Mouse (Mus musculus): Measurements from ENCODE around the gene Ptpre.

Ptpre gene

DNA sequence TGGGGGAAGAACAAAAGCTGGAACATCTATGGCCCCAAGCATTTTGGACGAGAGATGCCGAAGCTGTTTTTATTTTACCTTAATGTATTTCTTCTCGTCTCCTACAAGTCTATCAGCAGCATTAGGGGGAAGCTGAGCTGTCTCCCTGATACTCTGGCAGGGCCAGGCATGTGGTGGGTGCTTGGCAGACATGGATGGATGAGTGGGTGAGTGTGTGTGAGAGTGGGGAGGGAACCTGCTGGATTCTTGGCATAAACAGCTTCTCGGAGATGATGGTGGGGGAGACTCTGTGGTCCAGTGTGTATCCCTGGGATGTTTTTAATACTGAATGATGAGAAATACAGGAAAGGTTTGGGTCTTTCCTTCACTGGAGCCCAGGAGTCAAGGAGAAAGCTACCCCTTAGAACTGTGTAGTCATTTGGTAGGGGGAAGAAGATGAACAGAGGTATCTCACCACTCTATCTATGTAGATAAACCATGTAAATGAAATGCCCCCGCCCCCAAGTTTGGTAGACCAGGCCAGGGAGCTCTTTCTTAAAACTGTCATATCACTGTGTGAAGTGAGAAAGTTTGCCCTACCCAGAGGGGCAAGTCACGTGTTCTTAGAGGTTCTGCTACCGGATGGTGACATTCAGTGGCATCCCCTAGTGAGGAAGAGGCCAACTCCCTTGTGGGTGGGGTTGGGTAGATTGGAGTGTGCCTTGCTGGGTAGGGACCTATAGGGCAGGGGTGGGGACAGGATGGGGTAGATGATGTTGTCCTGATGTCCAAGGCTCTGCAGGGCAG is 43.2 kb downstream of the Ptpre start:
- DNase-seq, result no peak

DNA sequence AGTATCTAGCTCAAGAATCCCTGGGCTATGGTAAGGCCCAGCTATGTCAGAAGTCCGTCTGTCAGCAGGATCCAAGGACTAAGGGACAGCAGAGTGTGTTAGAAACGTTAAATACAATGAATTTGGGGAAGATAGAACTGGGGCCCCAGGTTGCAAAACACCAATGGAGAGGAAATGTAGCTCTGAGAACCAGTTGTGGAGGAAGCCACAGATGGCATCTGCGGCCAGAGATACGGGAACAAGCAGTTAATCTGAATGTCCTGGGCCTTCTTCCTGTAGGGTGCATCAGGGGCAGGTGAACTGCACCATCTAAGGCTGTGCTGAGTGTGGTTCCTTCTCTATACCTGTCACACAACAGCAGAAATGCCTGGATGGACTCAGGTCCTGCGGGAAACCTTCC is 43.8 kb downstream of the Ptpre start:
- DNase-seq, result no peak

DNA sequence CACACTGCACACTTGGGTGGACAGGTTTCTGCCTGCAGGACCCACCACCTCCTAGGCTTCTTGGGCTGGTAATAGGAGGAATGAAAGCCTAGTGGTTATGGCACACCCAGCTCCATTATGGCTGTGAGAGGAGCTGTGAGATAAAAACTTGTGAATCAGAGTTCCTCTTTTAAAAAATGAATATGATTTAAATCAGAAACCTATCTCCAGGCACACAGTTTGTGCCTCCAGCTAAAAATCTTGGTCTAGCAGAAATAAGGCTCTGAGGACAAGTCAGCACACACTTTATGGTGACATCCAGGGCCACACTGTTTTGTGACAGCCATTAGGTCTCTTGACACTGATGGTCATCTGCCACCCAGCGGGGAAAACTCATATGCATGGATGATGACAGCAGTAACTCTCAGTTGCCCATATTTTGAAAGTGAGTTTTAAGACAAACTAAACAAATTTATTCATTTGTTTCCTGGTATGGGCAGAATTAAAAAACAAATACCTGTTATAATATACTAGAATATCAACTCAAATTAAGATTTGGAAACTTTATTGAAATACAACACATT is 47.9 kb downstream of the Ptpre start:
- no peak for DNase-seq

DNA sequence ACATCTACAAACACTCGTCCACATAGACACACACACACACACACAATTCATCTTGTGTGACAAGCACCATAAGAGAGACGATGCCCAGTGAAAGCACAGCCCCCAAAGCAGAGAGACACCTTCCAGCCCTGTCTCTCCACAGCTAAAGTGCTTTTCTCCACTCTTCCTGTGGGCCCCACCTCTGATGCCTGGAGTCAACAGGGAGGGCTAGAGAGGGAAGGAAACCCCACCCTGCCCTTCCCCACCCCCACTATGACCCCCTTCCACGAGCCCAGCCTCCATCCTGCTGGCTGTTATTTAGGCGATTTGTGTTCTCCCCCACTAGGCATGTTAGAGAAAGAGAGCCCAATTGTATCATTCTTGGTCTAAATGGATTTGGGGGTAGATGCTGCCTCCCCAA is 49.1 kb downstream of the Ptpre start:
- DNase-seq, result no peak

DNA sequence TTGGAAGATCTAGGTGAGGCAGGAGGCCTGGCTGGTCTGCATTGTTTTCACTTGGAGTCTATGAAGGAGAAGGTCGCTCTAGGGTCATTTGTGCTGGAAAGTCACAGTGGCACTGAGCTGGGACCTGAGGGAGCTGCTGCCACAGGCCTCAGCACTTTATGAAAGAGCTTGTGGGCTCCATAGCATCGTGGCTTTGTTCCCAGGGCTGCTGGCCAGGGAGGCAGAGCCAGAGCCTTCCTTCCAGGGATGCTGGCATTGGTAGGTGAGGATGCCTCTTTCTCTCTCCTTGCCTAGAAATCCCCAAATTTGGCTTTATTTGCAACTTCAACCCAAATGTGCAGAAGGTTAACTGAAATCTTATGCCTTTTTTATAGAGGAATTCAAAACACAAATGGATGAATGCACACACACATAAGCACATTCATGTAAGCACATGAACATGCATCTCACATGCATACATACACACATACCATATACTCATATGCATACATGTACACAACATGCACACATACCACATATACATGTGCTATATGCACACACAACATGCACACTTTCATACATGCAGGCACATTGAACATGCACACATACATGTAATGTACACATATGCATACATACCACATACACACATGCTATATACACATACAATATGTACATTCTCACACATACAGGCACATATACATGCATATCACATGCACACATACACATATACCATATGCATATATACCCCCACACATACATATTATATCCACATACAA is 50.7 kb downstream of the Ptpre start:
- DNase-seq, result no peak

DNA sequence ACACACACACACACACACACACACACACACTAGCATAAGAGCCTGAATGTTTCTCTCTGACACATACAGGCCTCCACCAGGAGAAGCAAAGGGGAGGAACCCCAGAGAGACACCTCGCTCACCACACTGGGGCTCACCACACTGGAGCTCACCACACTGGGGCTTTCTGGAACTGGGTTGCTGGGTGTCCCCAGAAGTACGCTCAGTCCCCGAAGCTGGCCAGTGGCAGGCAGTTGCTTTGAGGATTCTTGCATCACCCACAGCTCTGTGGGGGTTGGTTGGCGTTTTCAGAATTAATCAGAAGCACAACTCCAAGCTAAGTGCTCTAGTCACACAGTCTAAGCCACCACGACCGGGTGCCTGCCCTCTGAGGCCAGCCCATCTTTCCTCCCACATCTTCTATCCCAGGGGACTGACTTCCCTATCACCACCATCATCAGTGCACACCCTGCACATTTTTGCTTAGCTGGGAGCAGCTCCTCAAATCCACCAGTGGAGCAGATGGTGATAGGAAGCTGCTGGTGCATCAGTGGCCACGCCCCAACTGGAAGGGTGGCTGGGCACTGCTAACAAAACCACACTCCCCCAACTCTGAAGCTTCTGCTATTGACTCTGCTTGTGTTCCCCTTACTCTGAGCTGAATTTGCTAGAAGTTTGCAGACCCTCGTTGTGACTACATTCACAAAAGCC is 51.5 kb downstream of the Ptpre start:
- DNase-seq, result no peak

DNA sequence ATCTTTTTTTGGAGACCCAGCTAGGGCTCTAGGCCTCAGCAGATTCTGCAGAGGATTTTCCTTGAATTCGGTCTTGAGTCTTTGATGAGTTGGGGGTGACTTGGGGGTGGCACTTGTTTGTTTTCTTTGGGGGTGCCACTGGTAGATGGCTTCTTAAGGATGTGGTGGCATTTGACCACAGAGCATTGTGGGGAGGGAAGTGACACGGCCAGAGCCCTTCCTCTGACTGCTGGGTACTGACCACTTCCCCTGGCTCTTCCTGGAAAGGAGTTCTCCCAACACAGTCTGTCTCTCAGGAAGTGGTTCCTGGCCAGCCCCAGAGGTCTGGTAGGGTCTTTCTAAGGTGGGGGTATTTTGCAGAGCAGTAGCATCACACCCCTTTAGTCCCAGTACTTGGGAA is 54.2 kb downstream of the Ptpre start:
- DNase-seq, result no peak

DNA sequence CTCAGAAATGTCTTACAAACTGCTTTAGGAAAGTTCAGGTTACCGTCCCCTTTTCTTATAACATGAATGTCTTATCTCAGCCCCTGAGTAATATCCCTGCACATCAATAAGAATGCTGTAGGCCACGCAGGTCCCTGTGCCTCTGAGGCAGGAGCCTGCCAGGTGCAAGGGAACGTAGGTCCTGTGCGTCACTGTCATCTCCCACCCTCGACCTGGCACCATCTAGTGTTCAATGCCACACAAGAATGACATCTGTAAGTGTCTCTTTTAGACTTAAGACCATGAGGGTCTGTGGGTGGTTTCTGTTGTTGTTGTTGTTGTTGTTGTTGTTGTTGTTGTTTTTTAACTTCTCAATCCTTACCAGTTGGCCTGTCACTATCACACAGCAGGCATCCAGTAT is 56.0 kb downstream of the Ptpre start:
- no peak for DNase-seq

DNA sequence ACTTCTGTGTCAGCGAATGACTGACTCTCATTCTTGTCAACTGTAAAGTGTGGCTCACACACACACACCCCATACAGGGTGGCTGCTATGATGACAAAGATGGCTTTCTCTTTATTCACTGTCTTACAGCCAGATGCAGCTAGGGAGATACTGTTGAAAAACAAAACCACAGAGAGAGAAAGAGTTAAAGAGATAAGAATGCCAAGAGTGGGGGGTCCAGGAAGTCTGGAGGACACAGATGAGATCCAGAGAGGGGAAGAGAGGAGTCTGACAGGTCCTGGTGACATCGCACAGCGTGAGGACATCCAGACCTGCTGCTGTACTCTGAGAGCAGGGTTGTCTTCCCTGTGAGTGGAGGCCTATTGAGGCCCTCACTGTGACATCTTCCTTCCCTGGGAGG is 56.5 kb downstream of the Ptpre start:
- DNase-seq, result no peak

DNA sequence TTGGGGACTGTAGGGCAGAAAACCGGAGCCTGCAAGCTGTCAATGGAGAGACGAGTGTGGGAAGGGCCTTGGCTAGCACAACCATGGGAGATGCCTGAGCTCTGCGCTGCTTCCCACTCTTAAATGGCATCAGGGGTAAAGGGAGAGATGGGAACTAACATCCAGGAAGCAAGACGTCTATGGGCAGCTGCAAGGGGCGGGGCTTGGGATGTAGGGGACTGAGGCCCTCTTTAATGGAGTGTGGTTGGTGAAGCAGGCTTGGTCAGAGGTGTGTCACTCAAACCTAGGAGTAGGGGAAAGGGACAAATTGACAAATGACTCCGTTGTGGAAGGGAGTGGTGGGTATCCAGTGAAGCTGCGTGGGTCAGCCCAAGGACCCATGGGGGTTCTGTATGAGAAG is 57.4 kb downstream of the Ptpre start:
- DNase-seq, result no peak

DNA sequence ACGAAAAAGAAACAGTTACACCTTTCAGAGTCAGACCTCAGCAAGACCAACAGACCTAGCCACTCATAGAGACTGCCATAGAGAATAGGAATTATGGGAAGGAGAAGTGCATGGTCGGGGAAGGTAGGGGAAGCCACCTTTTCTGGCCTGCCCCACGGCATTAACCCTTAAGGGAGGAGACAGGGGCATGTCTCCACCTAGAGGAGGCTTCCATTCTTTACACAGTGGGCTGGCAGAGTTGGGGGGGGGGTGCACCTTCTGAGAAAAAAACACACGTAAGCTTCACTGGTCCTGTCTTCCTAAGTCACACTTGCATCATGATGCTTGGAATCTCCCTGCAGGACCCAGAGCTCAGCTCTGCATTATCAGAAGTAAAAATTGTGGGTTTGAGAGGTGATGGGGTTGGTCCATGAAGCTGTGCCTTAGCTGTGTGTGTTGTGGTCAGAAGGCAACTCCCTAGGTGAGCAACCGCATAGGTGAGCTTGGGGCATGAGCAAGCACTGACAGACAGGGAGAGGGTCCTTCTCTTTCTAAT is 58.4 kb downstream of the Ptpre start:
- no peak for DNase-seq

DNA sequence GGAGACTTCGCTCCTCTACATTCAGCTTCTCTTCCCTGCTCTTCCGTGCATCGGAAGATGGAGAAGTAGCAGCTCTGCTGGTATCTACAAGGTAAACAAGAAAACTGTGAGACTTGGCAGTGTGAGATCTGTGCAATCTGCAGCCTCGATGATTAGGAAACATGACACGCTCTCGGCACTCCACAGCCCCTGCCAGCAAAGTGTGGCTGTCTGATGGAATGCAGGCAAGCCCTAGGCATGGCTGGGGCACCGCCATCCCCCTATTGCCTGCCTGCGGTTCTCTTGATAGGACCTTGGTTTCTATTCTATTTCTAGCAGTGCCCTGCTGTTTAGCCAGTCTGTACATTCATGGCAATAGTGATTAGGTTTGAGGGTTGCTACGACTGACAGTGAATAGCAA is 59.7 kb downstream of the Ptpre start:
- no peak for DNase-seq

DNA sequence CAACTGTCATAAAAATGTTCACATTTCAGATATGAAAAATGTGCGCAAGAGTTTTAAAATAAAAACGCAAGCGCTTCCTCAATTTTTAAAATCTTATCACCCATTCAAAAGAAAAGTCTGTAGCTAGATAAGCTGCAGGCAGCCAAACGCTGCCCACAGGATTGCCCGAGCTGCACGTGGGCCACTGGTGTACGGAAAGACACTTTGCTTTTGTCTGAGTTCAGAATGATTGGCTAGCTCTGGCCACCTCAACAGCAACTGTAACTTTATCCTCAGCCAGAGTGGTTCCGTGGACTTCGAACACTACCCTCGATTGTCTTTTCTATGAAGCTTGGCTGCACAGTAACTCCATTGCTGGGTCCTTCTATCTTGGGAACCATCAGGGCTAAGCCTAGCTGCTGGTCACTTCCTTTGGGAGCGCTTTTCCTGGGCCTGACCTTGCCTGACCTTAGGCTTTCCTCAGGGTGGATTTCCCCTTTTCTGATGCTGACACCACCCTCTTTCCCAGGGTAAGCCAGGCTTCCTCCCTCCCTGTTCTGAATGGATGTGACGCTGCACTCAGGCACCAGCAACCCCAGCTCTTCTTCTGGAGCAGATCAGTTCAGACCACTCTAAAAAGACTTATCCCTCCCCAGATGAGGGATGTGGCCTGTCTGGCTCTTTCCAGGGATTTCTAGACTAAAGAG is 60.5 kb downstream of the Ptpre start:
- no peak for DNase-seq

DNA sequence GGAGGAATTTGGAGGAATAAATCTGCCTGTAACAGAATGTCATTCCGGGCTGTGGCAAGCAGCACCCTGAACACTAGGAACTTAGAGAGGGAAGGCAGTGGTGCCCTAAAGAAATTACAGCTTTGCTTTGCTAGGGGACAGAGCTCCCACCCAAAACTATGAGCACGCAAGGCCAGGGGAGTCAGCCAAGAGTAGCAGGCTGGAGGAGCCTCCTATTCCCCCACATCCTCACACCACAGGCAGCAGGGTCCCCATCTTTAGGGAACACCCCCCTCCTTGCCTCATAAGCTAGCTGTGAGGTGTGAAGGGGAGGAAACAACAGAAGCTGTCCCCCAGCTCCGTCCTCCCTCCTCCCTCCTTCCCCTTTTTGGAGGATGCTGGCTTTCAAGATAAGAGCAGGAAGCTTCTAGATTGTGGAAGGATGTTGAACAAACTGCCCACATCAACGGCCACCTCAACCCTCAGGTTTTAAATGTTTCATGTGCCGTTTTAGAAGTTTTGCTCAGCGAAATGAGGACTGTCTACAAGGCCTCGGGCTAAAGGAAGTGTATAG is 61.1 kb downstream of the Ptpre start:
- DNase-seq, result no peak

DNA sequence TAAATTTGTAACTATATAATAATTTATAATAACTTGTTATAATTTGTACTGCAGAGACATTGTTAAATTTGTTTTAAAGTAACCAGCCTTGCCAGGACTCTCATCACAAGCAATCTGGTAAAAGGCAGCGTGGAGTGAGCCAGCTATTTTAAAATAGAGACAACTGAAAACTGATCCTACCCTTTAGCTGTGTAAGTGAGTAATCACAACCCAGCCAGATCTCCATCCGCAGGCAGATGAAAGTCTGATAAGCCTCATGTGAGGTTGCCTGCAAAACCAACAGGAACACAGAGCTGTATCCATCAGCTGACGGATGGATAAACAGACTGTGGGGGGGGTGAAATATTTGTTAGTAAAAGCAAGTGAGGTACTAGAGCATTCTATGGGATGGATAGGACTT is 62.8 kb downstream of the Ptpre start:
- no peak for DNase-seq

DNA sequence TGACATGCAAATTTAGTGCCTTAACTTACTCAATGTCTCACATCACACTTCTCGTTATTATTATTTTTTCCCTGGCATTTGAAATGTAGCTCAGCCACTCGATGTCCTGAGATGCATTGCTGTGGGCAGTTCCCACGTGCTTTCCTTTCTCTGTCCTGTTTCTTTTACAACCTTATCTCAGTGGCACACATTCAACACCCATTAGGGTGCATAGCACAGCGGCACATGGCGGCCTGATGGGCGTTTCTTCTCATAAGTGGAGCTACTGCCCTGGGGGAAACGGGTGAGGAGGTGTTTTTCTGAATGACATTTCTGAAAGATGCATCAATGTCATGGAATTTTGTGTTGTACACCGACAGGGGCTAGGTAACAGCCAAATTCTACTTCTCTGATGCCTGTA is 64.3 kb downstream of the Ptpre start:
- DNase-seq, result no peak

DNA sequence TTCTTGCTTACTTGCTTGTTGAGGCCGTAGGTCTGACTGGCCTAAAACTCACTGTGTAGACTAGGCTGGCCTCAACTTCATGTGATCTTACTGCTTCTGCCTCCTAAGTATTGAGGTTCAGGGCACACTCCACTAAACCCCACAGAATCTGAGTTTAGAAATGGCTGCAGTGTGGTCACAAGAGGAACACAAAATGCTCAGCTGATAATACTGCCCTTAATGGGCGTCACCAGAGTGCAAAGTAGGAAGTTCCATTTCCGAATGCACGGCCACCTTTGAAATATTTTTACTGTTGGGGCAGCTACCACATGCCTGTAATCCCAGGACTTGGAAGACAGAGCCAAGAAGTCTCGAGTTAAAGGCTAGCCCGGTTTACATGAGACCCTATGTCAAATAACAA is 65.0 kb downstream of the Ptpre start:
- DNase-seq, result no peak

DNA sequence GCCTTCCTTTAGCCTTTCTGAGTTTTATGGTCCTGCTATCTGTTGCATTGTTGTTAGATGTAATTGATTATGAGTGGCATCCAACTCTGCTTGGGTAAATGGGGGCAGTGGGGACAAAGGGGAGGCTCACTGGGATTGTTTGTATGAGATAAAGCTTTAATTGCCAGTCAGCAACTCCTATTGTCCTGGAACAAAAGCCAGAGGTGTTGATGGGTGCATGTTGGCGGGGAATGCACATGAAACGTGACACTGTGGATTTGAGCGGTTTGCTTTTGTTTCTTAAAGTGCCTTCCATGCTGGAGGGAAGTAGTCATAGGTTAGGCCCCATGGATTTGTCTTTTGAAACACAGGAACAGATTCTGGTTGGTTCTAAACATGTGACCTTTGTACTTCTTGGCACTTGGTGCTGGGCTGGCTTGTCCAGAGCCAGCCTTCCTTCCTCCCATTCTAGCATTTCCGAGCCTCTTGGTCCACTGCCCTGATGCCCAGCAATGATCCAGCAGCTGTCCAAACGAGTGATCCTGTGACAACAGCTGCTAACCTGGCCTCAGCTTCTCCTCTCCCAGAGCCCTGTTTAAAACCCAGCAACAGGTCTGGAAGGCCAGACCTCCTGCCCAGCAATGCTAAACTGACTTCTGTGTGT is 65.7 kb downstream of the Ptpre start:
- no peak for DNase-seq

DNA sequence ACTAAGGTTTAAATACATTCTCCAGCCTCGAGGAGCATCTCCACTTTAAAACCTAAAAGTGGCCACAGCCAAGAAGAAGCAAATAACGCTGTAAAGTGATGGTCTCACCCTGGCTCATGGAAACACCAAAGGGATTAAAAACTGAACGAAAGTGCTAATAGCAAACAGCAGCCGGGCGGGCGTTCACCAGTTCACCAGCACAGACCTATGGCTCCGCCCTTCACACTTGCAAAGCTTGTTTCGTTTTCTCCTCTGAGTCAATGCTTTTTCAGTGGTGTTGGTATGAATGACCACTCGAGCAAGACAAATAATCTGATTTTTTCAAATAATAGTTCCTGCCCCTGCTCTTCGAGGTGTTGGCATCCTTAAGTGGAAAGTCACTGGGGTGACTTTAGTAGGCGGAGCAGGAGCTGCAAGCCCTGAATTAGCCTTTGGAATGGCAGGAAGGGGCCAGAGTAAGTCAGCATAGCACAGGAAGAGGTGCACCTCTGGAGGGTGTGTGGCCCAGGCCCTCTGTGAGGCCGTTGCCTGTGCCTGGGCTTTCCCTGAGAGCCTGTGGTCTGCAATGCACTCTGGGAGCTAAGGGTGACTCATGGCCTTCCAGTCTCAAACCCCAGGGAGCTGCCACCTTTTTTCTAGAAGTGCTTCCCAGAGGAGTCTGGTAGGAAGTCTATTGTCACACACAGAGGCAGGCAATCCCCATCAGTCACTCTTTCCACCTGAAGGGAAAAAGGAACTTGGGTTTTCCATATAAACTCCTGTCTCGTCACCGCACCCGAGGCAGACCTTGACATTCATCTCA is 67.9 kb downstream of the Ptpre start:
- no peak for DNase-seq

DNA sequence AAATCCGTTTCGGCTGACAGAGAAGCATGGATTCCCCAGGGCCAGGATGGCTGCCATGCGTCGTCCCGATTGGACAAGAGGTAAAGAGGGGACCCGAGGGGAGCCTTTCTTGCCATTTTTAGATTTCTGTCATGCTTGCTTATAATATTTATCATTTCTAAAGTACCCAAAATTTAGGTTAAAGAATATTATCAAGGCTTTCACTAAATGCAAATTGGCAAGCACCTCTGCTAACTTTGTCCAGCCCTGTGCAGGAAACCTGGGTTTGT is 68.5 kb downstream of the Ptpre start:
- no peak for DNase-seq

DNA sequence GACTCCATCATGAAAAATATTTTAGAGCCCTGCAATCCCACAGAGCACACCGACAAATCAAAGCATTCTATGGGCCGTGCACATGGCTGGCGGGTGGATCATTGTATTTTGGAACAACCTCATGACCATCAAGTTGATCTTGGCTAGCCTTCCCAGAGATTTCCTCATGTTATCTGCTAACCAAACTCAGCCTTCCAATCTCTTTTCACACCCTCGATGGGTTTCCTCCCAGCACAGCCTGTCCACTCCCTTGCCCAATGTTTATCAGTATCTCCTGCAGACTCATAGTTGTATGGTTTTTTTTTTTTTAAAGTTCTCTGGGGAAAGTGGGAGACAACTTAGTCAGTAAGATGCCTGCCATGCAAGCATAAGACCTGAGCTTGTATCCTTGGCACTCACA is 70.9 kb downstream of the Ptpre start:
- no peak for DNase-seq

Data from spleen, adult 18-20 months (tissue).